Mouse (Mus musculus): ENCODE results near the gene Pik3ca.
"Not testable (repeated sequence)": the region's sequence is repeated elsewhere in the genome, so short reads cannot be mapped to it uniquely, and the experiment has no call there.

Pik3ca gene

GRCm38 (mm10) chr3:32402990-32403885 lies 5.8 kb downstream of the Pik3ca start:
- peak; percentile 18 to 19 for DNase-seq

- DNase-seq = no peak
These were observed 8.2 kb downstream of the Pik3ca start for GRCm38 (mm10) chr3:32405699-32406098.

- no peak for DNase-seq
These were observed 9.3 kb downstream of the Pik3ca start for GRCm38 (mm10) chr3:32406804-32407203.

GRCm38 (mm10) chr3:32408811-32409273 lies 11.4 kb downstream of the Pik3ca start:
- DNase-seq = no peak

- no peak for DNase-seq
These were observed 15.1 kb downstream of the Pik3ca start for GRCm38 (mm10) chr3:32412502-32413044.

GRCm38 (mm10) chr3:32414381-32414780 lies 16.9 kb downstream of the Pik3ca start:
- no peak for DNase-seq

GRCm38 (mm10) chr3:32415370-32416309 lies 18.2 kb downstream of the Pik3ca start:
- DNase-seq = no peak

- DNase-seq = no peak
These were observed 20.3 kb downstream of the Pik3ca start for GRCm38 (mm10) chr3:32417751-32418211.

- DNase-seq = no peak
These were observed 22.4 kb downstream of the Pik3ca start for GRCm38 (mm10) chr3:32419866-32420265.

- peak; percentile 15 to 30 for DNase-seq
These were observed 23.9 kb downstream of the Pik3ca start for GRCm38 (mm10) chr3:32421115-32422054.

GRCm38 (mm10) chr3:32427695-32428094 lies 30.2 kb downstream of the Pik3ca start:
- no peak for DNase-seq

GRCm38 (mm10) chr3:32428361-32428760 lies 30.9 kb downstream of the Pik3ca start:
- DNase-seq = no peak

GRCm38 (mm10) chr3:32428921-32429320 lies 31.4 kb downstream of the Pik3ca start:
- no peak for DNase-seq

- not testable (repeated sequence) for DNase-seq
These were observed 31.9 kb downstream of the Pik3ca start for GRCm38 (mm10) chr3:32429351-32429750.

- DNase-seq = no peak
These were observed 32.9 kb downstream of the Pik3ca start for GRCm38 (mm10) chr3:32430394-32430793.

- DNase-seq = no peak
These were observed 36.5 kb downstream of the Pik3ca start for GRCm38 (mm10) chr3:32434016-32434415.

- DNase-seq = no peak
These were observed 38.6 kb downstream of the Pik3ca start for GRCm38 (mm10) chr3:32436101-32436500.

GRCm38 (mm10) chr3:32437297-32437696 lies 39.8 kb downstream of the Pik3ca start:
- no peak for DNase-seq

GRCm38 (mm10) chr3:32437820-32438219 lies 40.3 kb downstream of the Pik3ca start:
- no peak for DNase-seq

- DNase-seq = no peak
These were observed 41.2 kb downstream of the Pik3ca start for GRCm38 (mm10) chr3:32438716-32439115.

- DNase-seq = no peak
These were observed 44.2 kb downstream of the Pik3ca start for GRCm38 (mm10) chr3:32441710-32442109.
